Mouse (Mus musculus): ENCODE data around the gene Zgrf1. TPM values are rescaled to one million over a fixed set of nuclear protein-coding genes. Genes with fewer than 3 reads are reported as not detected.
A peak's percentile ranks its signal among the peaks of the same experiment; 100 is the strongest.

The Zgrf1 gene
- total and polyA plus RNA-seq, 3 experiments = 2.4 to 106 (median 36.5) TPM

DNA sequence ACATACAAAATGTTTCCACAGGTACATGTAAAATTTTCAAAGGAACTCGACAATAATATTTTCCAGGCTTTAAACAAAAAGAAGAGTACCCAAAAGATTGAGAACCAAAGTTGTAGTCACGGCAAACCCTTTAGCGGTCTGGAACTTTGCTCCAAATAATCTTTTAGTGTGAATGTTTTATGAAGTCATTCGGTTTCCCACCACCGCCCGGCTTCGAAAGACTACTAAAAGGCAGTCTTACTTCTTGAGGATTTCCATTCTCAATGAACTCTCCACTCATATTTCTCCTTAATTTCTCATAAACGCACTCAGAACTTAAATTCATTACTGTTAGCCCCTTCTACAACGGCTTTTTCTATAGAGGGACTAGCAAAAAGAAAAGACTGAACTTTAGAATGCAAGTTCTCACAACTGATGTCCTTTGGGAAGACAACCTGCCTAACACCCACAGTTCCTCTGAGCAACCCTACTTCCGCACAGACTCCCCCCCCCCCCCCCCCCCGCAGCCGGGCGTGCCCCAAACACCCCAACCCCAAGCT is 786 bp upstream of the Zgrf1 start:
- peaks cover 35% of the 10 kb centered on the region for H3K4me1 ChIP-seq (ENCODE audit: insufficient read depth, low read depth, low read length)
- TF ChIP-seq TAL1 (conservative IDR thresholded peaks at IDR 0.05; ENCODE audit: low read depth, low read length) (no peak), CTCF (IDR thresholded peaks at IDR 0.05; ENCODE audit: low read depth, low read length) (no peak), GATA1 (IDR thresholded peaks at IDR 0.05; ENCODE audit: borderline replicate concordance, low read length) (no peak), POLR2AphosphoS5 (IDR thresholded peaks at IDR 0.05; ENCODE audit: insufficient replicate concordance, low read depth, low read length) (no peak), GATA2 (IDR thresholded peaks at IDR 0.05; ENCODE audit: borderline replicate concordance, low read depth, low read length) (no peak)
- peak overlapping the region; percentile 78 for H3K4me3 ChIP-seq (ENCODE audit: low read depth, low read length)
- DNase-seq (ENCODE audit: low spot score) (no peak), ATAC-seq (ENCODE audit: extremely low read depth, insufficient number of reproducible peaks, low FRiP score, poor library complexity, severe bottlenecking) (no peak)
- no peaks in the 10 kb centered on the region for H3K9me3 ChIP-seq (replicated peaks)
- H3K36me3 ChIP-seq (replicated peaks) = peaks cover 26% of the 10 kb centered on the region
- H3K27me3 ChIP-seq (ENCODE audit: insufficient read depth, low read length) = no peaks in the 10 kb centered on the region

DNA sequence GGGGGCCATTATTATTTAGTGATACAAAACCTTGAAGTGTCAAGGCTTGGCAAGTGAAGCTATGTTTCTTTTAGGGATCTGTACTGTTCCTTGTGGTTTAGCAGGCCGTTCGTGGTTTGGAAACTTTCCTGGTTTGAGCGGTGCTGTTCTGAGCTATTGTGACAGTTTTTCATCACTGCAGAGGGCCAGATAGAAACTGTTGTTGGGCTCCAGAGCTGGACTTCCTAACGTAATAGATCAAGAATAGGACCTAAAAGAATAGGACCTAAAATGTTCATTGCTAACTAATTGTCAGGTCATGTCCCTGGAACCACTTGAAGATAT is 393 bp downstream of the Zgrf1 start:
- Histone ChIP-seq H3K4me3 (ENCODE audit: low read depth, low read length) (peak overlapping the region; percentile 78), H3K27me3 (ENCODE audit: insufficient read depth, low read length) (no peaks in the 10 kb centered on the region), H3K4me1 (ENCODE audit: insufficient read depth, low read depth, low read length) (peaks cover 31% of the 10 kb centered on the region), H3K36me3 (replicated peaks) (peaks cover 27% of the 10 kb centered on the region), H3K9me3 (replicated peaks) (no peaks in the 10 kb centered on the region)
- no peak for DNase-seq (ENCODE audit: low spot score)
- TF ChIP-seq TAL1 (conservative IDR thresholded peaks at IDR 0.05; ENCODE audit: low read depth, low read length) (no peak), GATA1 (IDR thresholded peaks at IDR 0.05; ENCODE audit: borderline replicate concordance, low read length) (no peak), POLR2AphosphoS5 (IDR thresholded peaks at IDR 0.05; ENCODE audit: insufficient replicate concordance, low read depth, low read length) (no peak), GATA2 (IDR thresholded peaks at IDR 0.05; ENCODE audit: borderline replicate concordance, low read depth, low read length) (no peak)
- ATAC-seq (ENCODE audit: extremely low read depth, insufficient number of reproducible peaks, low FRiP score, poor library complexity, severe bottlenecking) = no peak

DNA sequence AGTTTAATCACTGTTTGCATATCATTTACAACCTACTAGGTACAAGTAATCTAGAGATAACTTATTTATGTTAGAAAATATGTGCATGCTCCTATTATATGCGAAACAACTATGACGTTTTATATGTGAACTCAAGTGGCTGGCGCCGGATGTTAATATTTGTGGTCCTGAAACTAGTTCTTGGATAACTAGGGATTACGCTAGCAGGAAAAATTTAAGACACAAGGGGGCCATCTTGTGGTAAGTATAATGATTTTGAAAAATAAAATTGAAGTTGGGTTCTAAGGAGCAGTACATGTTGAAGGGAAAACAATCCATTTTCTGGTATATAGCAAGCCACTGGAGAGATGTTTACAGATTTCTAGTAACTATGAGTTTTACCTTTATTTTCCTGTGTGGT is 1.4 kb downstream of the Zgrf1 start:
- Histone ChIP-seq H3K27me3 (ENCODE audit: insufficient read depth, low read length) (no peaks in the 10 kb centered on the region), H3K9me3 (replicated peaks) (no peaks in the 10 kb centered on the region), H3K36me3 (replicated peaks) (peaks cover 37% of the 10 kb centered on the region), H3K4me3 (ENCODE audit: low read depth, low read length) (peak overlapping the region; percentile 66), H3K4me1 (ENCODE audit: insufficient read depth, low read depth, low read length) (peaks cover 29% of the 10 kb centered on the region)
- TF ChIP-seq GATA1 (IDR thresholded peaks at IDR 0.05; ENCODE audit: borderline replicate concordance, low read length) = no peak
- no peak for TF ChIP-seq TAL1 (conservative IDR thresholded peaks at IDR 0.05; ENCODE audit: low read depth, low read length)
- TF ChIP-seq GATA2 (IDR thresholded peaks at IDR 0.05; ENCODE audit: borderline replicate concordance, low read depth, low read length) = no peak
- no peak for TF ChIP-seq POLR2AphosphoS5 (IDR thresholded peaks at IDR 0.05; ENCODE audit: insufficient replicate concordance, low read depth, low read length)
- TF ChIP-seq CTCF (IDR thresholded peaks at IDR 0.05; ENCODE audit: low read depth, low read length) = no peak
- ATAC-seq (ENCODE audit: extremely low read depth, insufficient number of reproducible peaks, low FRiP score, poor library complexity, severe bottlenecking) = no peak
- no peak for DNase-seq (ENCODE audit: low spot score)

DNA sequence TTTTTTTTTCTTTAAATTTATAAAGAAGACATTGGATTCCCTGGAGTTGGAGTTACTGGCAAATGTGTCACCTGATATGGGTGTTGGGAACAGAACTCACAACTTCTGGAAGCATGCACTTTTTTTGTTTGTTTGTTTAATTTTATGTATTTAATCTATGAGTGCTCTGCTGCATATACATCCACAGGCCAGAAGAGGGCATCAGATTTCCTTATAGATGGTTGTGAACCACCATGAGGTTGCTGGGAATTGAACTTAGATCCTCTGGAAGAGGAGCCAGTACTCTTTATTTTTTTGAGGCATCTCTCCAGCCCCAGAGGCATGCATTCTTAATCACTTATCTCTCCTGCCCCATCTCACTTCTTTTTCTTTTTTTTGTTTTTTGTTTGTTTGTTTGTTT is 4.9 kb downstream of the Zgrf1 start:
- DNase-seq (ENCODE audit: low spot score) (no peak), ATAC-seq (ENCODE audit: extremely low read depth, insufficient number of reproducible peaks, low FRiP score, poor library complexity, severe bottlenecking) (no peak)
- no peaks in the 10 kb centered on the region for H3K27me3 ChIP-seq (ENCODE audit: insufficient read depth, low read length)
- H3K4me1 ChIP-seq (ENCODE audit: insufficient read depth, low read depth, low read length) = peaks cover 43% of the 10 kb centered on the region
- peaks cover 62% of the 10 kb centered on the region for H3K36me3 ChIP-seq (replicated peaks)
- no peak overlapping the region for H3K4me3 ChIP-seq (ENCODE audit: low read depth, low read length)
- TF ChIP-seq GATA1 (IDR thresholded peaks at IDR 0.05; ENCODE audit: borderline replicate concordance, low read length) = no peak
- no peak for TF ChIP-seq TAL1 (conservative IDR thresholded peaks at IDR 0.05; ENCODE audit: low read depth, low read length)
- no peak for TF ChIP-seq CTCF (IDR thresholded peaks at IDR 0.05; ENCODE audit: low read depth, low read length)
- no peak for TF ChIP-seq GATA2 (IDR thresholded peaks at IDR 0.05; ENCODE audit: borderline replicate concordance, low read depth, low read length)
- H3K9me3 ChIP-seq (replicated peaks) = no peaks in the 10 kb centered on the region

DNA sequence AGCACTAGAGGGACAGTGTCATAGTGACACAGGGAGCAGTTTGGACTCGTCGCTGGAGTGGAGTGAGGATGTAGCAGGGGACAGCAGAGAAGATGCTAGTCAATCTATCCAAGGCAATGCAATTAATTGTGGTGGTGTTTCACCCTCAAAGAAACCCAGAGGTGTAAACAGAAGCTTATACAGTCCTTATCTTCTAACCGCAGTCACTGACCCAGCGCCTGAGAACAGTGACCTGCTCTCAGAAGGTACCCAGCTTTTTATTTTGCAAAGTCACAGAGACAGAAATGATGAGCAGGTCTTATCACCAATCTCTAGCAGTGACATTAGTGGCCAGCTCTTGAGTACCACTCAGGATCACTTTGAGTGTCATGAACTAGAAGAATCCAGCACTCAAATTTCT is 9.7 kb downstream of the Zgrf1 start:
- ATAC-seq (ENCODE audit: extremely low read depth, insufficient number of reproducible peaks, low FRiP score, poor library complexity, severe bottlenecking) (peak; percentile 96), DNase-seq (ENCODE audit: low spot score) (peak; percentile 16)

DNA sequence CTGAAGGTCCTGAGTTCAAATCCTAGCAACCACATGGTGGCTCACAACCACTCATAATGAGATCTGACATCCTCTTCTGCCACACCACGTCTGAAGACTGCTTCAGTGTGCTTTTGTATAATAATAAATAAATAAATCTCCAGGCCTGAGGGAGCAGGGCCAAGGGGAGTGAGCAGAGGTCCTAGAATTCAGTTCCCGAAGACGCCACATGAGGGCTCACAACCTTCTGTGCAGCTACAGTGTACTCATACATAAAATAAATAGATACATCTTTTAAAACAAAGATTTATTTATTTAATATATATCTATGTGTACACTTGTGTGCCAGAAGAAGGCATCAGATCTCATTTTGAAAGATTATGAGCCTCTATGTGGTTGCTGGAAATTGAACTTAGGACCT is 11.8 kb downstream of the Zgrf1 start:
- DNase-seq (ENCODE audit: low spot score) (no peak), ATAC-seq (ENCODE audit: extremely low read depth, insufficient number of reproducible peaks, low FRiP score, poor library complexity, severe bottlenecking) (no peak)
- TF ChIP-seq POLR2AphosphoS5 (IDR thresholded peaks at IDR 0.05; ENCODE audit: insufficient replicate concordance, low read depth, low read length) (no peak), TAL1 (conservative IDR thresholded peaks at IDR 0.05; ENCODE audit: low read depth, low read length) (no peak), GATA2 (IDR thresholded peaks at IDR 0.05; ENCODE audit: borderline replicate concordance, low read depth, low read length) (no peak), GATA1 (IDR thresholded peaks at IDR 0.05; ENCODE audit: borderline replicate concordance, low read length) (no peak), CTCF (IDR thresholded peaks at IDR 0.05; ENCODE audit: low read depth, low read length) (no peak)
- H3K4me3 ChIP-seq (ENCODE audit: low read depth, low read length) = no peak overlapping the region
- H3K9me3 ChIP-seq (replicated peaks) = no peaks in the 10 kb centered on the region
- H3K27me3 ChIP-seq (ENCODE audit: insufficient read depth, low read length) = no peaks in the 10 kb centered on the region
- H3K36me3 ChIP-seq (replicated peaks) = peaks cover 79% of the 10 kb centered on the region
- H3K4me1 ChIP-seq (ENCODE audit: insufficient read depth, low read depth, low read length) = peaks cover 48% of the 10 kb centered on the region

More for the DNA sequence above, 9.7 kb downstream of the Zgrf1 start:
- H3K4me1 ChIP-seq (ENCODE audit: insufficient read depth, low read depth, low read length) = peaks cover 47% of the 10 kb centered on the region
- H3K36me3 ChIP-seq (replicated peaks) = peaks cover 73% of the 10 kb centered on the region
- no peaks in the 10 kb centered on the region for H3K27me3 ChIP-seq (ENCODE audit: insufficient read depth, low read length)
- H3K9me3 ChIP-seq (replicated peaks) = no peaks in the 10 kb centered on the region
- H3K4me3 ChIP-seq (ENCODE audit: low read depth, low read length) = peak overlapping the region; percentile 20; the same call in 1 of the 2 replicates
- TF ChIP-seq GATA2 (IDR thresholded peaks at IDR 0.05; ENCODE audit: borderline replicate concordance, low read depth, low read length) (no peak), POLR2AphosphoS5 (IDR thresholded peaks at IDR 0.05; ENCODE audit: insufficient replicate concordance, low read depth, low read length) (no peak), TAL1 (conservative IDR thresholded peaks at IDR 0.05; ENCODE audit: low read depth, low read length) (peak; percentile 71)

Measured in G1E (cell line).